Mouse (Mus musculus) spleen, adult 2 months (tissue): ENCODE measurements around the gene 4930426L09Rik.

ENCODE experiments used
- CTCF ChIP-seq: fragments of 200-500 bp; IDR thresholded peaks from 2 replicates; pipeline ENCODE4 v1.5.1; 2011; ENCODE audit warnings: mild to moderate bottlenecking, inconsistent platforms; ENCODE audit not compliant: insufficient read depth, insufficient read length, insufficient replicate concordance; ENCODE audit errors: extremely low read depth
- POLR2A ChIP-seq: fragments of 200-500 bp; IDR thresholded peaks from 2 replicates; pipeline ENCODE4 v1.6.1; 2011; ENCODE audit warnings: low read depth, low read length, inconsistent platforms

DNA sequence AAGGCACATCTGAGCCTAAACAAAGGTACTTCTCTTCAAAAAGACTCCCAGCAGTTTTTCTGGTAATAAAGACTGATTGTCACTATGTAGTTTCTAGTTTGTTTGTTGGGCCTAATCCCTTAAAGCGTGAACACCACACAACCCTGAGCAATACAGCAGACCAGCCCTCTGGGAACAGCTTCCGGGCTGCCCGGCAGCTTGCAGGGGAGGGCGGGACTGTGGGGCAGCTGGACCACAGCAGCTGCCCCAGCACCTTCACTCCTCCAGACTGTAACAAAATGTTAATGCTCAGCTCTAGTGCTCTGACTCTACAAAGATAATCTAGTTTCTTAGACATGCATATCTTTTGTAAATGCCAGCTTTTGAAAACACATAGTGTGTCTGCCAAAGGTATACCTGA, 43.1 kb upstream of the 4930426L09Rik start:
- no peak for TF ChIP-seq CTCF
- no peak for TF ChIP-seq POLR2A
